Mouse (Mus musculus) stomach, embryonic 14.5 days (tissue): ENCODE measurements at regions not wholly inside any gene's neighbourhood (a gene's known extent, or its start where the extent isn't known, plus 50 kb on each side); places are given as distances from the start of the nearest gene placed in this dataset.

Experiments
- ATAC-seq: fragments of 200-750 bp; cut with Nextera tagmentation; 2 replicates; pipeline ENCODE4 v1.8.0; 2017; ENCODE audit warnings: low read depth, moderate TSS enrichment; ENCODE audit not compliant: insufficient number of reproducible peaks, insufficient read depth, low FRiP score
- H3K27ac ChIP-seq: fragments of 300-500 bp; sonication (generic); 2 replicates; pipeline ENCODE4 v1.5.1; 2014; ENCODE audit warnings: mild to moderate bottlenecking, low read length, moderate library complexity, mixed read lengths
- H3K27me3 ChIP-seq: fragments of 300-500 bp; sonication (generic); 2 replicates; pipeline ENCODE4 v1.6.1; 2014; ENCODE audit warnings: low read length, control low read depth, mixed read lengths; ENCODE audit not compliant: control insufficient read depth, insufficient read depth
- H3K36me3 ChIP-seq: fragments of 300-500 bp; sonication (generic); 2 replicates; pipeline ENCODE4 v1.6.1; 2014; ENCODE audit warnings: mild to moderate bottlenecking, control low read depth, low read length, moderate library complexity, mixed read lengths; ENCODE audit not compliant: control insufficient read depth, insufficient read depth
- H3K4me1 ChIP-seq: fragments of 300-500 bp; sonication (generic); 2 replicates; pipeline ENCODE4 v1.6.1; 2014; ENCODE audit warnings: low read length, control low read depth, mixed read lengths; ENCODE audit not compliant: control insufficient read depth, insufficient read depth
- H3K4me2 ChIP-seq: fragments of 300-500 bp; sonication (generic); replicated peaks from 2 replicates; pipeline ENCODE4 v1.6.1; 2014; ENCODE audit warnings: low read depth, low read length, control low read depth
- H3K4me3 ChIP-seq: fragments of 300-500 bp; sonication (generic); 2 replicates; pipeline ENCODE4 v1.5.1; 2014; ENCODE audit warnings: low read depth, low read length, control low read depth
- H3K9ac ChIP-seq: fragments of 300-500 bp; sonication (generic); replicated peaks from 2 replicates; pipeline ENCODE4 v1.6.1; 2014; ENCODE audit warnings: low read depth, mild to moderate bottlenecking, control low read depth, low read length, moderate library complexity, mixed read lengths
- H3K9me3 ChIP-seq: fragments of 300-500 bp; sonication (generic); 2 replicates; pipeline ENCODE4 v1.6.1; 2016; ENCODE audit warnings: low read depth, low read length, control low read depth; ENCODE audit not compliant: control insufficient read depth
- WGBS: fragments of 180-500 bp; shearing (Covaris S2); extraction: QIAGEN DNeasy Blood & Tissue Kit; methylation state at CpG from one replicate; pipeline ENCODE4 v1.1.7; 2014; 5-methylcytosine and 5-hydroxymethylcytosine counted together

GRCm38 (mm10) chr13:101487621-101488020 is 280.4 kb downstream of the Pik3r1 start:
- H3K4me3 ChIP-seq = no peak overlapping the region
- H3K36me3 ChIP-seq = no peaks in the 10 kb centered on the region
- H3K27me3 ChIP-seq = no peaks in the 10 kb centered on the region
- 0 out of 2 replicates have a peak, but pooled peaks cover 3% of the 10 kb centered on the region for H3K4me1 ChIP-seq
- H3K9ac ChIP-seq = no peak overlapping the region
- no peak overlapping the region for H3K4me2 ChIP-seq
- H3K27ac ChIP-seq = no peak overlapping the region
- ATAC-seq = no peak
- 88% methylated on average over 2 of the region's 2 CpGs for WGBS
- no peaks in the 10 kb centered on the region for H3K9me3 ChIP-seq

DNA sequence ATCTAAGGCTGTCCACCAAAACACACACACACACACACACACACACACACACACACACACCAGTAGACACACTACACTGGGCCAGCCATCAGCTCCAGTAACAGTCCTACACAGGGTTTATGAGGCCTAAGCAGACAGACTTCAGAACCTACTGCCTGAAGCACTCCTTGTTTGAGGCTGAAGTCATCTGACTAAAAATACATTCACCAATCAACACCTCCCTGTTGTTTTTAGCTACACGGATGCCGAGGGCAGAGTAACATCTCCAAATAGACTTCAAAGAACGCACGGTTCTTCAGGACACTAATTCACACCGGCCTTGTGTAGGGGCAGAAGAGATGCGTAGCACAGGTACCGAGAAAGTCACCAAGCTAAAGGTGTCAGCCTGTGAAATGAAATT is 282.2 kb downstream of the Pik3r1 start:
- no peaks in the 10 kb centered on the region for H3K36me3 ChIP-seq
- WGBS = 91% methylated on average over 7 of the region's 7 CpGs
- no peaks in the 10 kb centered on the region for H3K4me1 ChIP-seq
- ATAC-seq = no peak
- no peak overlapping the region for H3K4me3 ChIP-seq
- no peaks in the 10 kb centered on the region for H3K9me3 ChIP-seq
- no peaks in the 10 kb centered on the region for H3K27me3 ChIP-seq
- H3K27ac ChIP-seq = no peak overlapping the region
- H3K4me2 ChIP-seq = no peak overlapping the region
- H3K9ac ChIP-seq = no peak overlapping the region

DNA sequence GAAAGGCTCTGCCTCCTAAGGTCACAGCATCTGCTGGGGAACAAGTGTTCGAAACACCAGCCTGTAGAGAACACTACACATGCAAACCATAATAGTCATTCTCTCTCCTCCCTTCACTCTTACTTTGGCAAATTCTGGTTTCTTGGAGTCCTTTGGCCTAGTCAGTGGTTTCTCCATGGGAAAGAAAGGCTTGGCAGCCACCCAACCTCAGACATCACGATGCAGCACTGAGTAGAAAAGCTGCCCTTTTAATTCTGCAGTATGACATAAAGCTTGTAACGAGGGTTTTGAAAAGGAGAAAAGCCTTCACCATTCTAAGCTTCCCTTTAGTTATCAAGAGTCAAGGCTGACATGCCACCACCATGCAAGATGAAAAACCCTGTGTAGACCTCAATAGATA is 284.2 kb downstream of the Pik3r1 start:
- H3K27me3 ChIP-seq = no peaks in the 10 kb centered on the region
- H3K27ac ChIP-seq = no peak overlapping the region
- no peak overlapping the region for H3K4me2 ChIP-seq
- no peaks in the 10 kb centered on the region for H3K9me3 ChIP-seq
- no peaks in the 10 kb centered on the region for H3K36me3 ChIP-seq
- ATAC-seq = no peak
- 72% methylated on average over 3 of the region's 3 CpGs for WGBS
- no peak overlapping the region for H3K9ac ChIP-seq
- H3K4me1 ChIP-seq = no peaks in the 10 kb centered on the region
- no peak overlapping the region for H3K4me3 ChIP-seq

GRCm38 (mm10) chr13:101481551-101482184 is 286.3 kb downstream of the Pik3r1 start:
- 73% methylated on average over 6 of the region's 6 CpGs for WGBS
- ATAC-seq = peak; percentile 53; the same call in 1 of the 2 replicates
- H3K36me3 ChIP-seq = no peaks in the 10 kb centered on the region
- no peaks in the 10 kb centered on the region for H3K9me3 ChIP-seq
- no peak overlapping the region for H3K27ac ChIP-seq
- no peaks in the 10 kb centered on the region for H3K4me1 ChIP-seq
- no peak overlapping the region for H3K4me3 ChIP-seq
- H3K27me3 ChIP-seq = no peaks in the 10 kb centered on the region
- no peak overlapping the region for H3K4me2 ChIP-seq
- no peak overlapping the region for H3K9ac ChIP-seq

GRCm38 (mm10) chr13:101479297-101479652 is 288.7 kb downstream of the Pik3r1 start:
- Histone ChIP-seq H3K4me2 (no peak overlapping the region), H3K36me3 (no peaks in the 10 kb centered on the region), H3K27me3 (no peaks in the 10 kb centered on the region), H3K9me3 (no peaks in the 10 kb centered on the region), H3K4me1 (no peaks in the 10 kb centered on the region), H3K27ac (peak overlapping the region; percentile 72; the same call in 1 of the 2 replicates), H3K9ac (no peak overlapping the region), H3K4me3 (no peak overlapping the region)
- WGBS = 68% methylated on average over 2 of the region's 2 CpGs
- ATAC-seq = no peak

- WGBS = 54% methylated on average over 4 of the region's 4 CpGs
- H3K4me2 ChIP-seq = no peak overlapping the region
- H3K4me1 ChIP-seq = no peaks in the 10 kb centered on the region
- peak; percentile 78 for ATAC-seq
- no peaks in the 10 kb centered on the region for H3K9me3 ChIP-seq
- H3K27me3 ChIP-seq = no peaks in the 10 kb centered on the region
- peak overlapping the region; percentile 72; the same call in 1 of the 2 replicates for H3K27ac ChIP-seq
- no peaks in the 10 kb centered on the region for H3K36me3 ChIP-seq
- no peak overlapping the region for H3K9ac ChIP-seq
- no peak overlapping the region for H3K4me3 ChIP-seq
These were observed 289.3 kb downstream of the Pik3r1 start for GRCm38 (mm10) chr13:101478608-101479296.

DNA sequence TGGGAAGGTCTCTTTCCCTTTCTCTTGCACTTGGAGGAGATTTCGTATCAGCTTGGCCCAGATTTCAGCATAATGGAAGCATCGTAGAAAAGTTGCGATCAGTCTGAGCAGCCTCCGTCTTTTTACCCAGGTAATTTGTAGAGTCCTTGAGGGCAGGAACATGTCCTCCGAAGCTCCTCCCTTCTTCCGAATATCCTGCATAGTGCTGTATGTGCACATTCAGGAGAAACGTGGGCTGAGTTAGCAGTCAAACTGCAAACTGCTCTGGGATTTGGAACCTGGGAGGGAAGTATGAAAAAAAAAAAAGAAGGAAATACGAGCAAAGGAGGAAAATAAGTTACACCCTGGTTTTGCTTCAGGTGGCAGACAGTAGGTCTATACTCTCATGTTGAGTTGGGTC is 294.7 kb downstream of the Pik3r1 start:
- WGBS = 86% methylated on average over 8 of the region's 8 CpGs
- H3K9me3 ChIP-seq = no peaks in the 10 kb centered on the region

DNA sequence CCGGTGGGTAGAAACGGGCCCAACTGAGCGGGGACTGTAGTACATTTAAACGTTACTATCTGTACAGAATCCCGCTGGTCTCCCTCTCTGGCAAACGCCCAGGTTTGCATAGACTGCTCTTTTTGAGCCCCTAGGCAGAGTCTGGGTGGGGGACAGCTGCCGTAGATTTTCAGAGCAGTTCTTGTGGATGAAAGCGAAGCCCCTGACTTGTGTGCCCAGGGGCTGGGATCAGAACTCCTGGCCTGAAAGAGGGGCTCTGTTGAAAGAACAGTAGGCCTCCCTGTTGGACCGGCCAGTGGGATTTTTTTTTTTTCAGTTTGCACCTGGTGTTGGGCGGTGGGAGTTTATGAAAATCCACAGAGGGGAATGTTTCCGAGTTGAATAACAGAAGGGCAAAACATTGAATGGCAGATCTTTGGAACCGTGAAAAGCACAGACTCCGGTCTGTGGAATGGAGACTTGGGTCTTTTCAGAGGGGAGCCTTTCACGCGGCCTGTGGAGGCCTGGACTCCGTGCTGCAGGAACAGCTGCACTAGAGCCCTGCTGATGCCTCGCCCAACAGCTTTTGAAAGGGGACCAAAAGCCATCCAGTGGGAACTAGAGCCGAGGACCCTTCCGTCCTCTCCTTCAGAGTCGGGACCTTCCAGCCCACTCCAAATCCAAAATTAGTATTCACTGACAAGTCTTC is 297.3 kb downstream of the Pik3r1 start:
- H3K4me3 ChIP-seq = no peak overlapping the region
- H3K4me1 ChIP-seq = no peaks in the 10 kb centered on the region
- H3K27ac ChIP-seq = no peak overlapping the region
- no peak overlapping the region for H3K4me2 ChIP-seq
- H3K9me3 ChIP-seq = no peaks in the 10 kb centered on the region
- no peak for ATAC-seq
- no peaks in the 10 kb centered on the region for H3K36me3 ChIP-seq
- no peaks in the 10 kb centered on the region for H3K27me3 ChIP-seq
- H3K9ac ChIP-seq = no peak overlapping the region
- whole genome bisulfite sequencing = 79% methylated on average over 20 of the region's 20 CpGs

More for the DNA sequence above, 294.7 kb downstream of the Pik3r1 start:
- Histone ChIP-seq H3K9ac (no peak overlapping the region), H3K4me3 (no peak overlapping the region), H3K4me1 (no peaks in the 10 kb centered on the region), H3K27me3 (no peaks in the 10 kb centered on the region), H3K36me3 (no peaks in the 10 kb centered on the region), H3K27ac (no peak overlapping the region), H3K4me2 (no peak overlapping the region)
- no peak for ATAC-seq
